22 mouse cellular contexts compared by ENCODE assay signal in genomic region chr11:16268396-16268795, GRCm38 (mm10). TPM values are rescaled to one million over a fixed set of nuclear protein-coding genes. Genes with fewer than 3 reads are reported as not detected.
"Had no signal": no experiment of that assay in that cellular context is flagged by ENCODE, and none has a peak within 500 bp of the region (broad histone marks: within the 10 kb centered on the region; RNA-seq: fewer than 3 reads in every experiment).

No protein-coding gene starts in this region.

- H3K36me3 ChIP-seq: midbrain, embryonic 10.5 days; midbrain, embryonic 12.5 days; neural tube, embryonic 13.5 days had no signal

- H3K4me3 ChIP-seq: midbrain, embryonic 10.5 days; midbrain, embryonic 12.5 days; myocyte; neural tube, embryonic 13.5 days; neural tube, embryonic 15.5 days had no signal

- H3K4me1 ChIP-seq: midbrain, embryonic 10.5 days; midbrain, embryonic 12.5 days; neural tube, embryonic 13.5 days; neural tube, embryonic 15.5 days had no signal

- H3K27me3 ChIP-seq: midbrain, embryonic 12.5 days; neural tube, embryonic 13.5 days; neural tube, embryonic 15.5 days had no signal

- H3K27ac ChIP-seq: midbrain, embryonic 10.5 days; midbrain, embryonic 12.5 days; neural tube, embryonic 13.5 days; neural tube, embryonic 15.5 days had no signal

- H3K9ac ChIP-seq: lung, embryonic 14.5 days; midbrain, embryonic 12.5 days; neural tube, embryonic 13.5 days; neural tube, embryonic 15.5 days had no signal

- DNase-seq: lung, adult 18-20 months; lung, embryonic 14.5 days; lung, postnatal 10 days; lung, postnatal 4 days; midbrain, embryonic 14.5 days; retina, postnatal 1 day; right cerebral cortex, postnatal 14 days; right cerebral cortex, postnatal 4 days; spleen, adult 18-20 months; thymus, adult 2 months; thymus, postnatal 25 days; thymus, postnatal 4 days had no signal

- ATAC-seq: midbrain, embryonic 16.5 days had no signal

- H3K4me2 ChIP-seq: lung, embryonic 14.5 days; midbrain, embryonic 12.5 days; neural tube, embryonic 13.5 days; neural tube, embryonic 15.5 days had no signal

- H3K9me3 ChIP-seq: midbrain, embryonic 10.5 days; midbrain, embryonic 12.5 days; neural tube, embryonic 13.5 days; neural tube, embryonic 15.5 days had no signal

RNA-seq across cellular contexts. Expression of gene Vstm2a, which starts 10.9 kb away (rescaled TPM):
- total RNA-seq: megakaryocyte, adult 5-6 weeks; megakaryocyte-erythroid progenitor cell, adult 5-6 weeks had no signal
- polyA plus RNA-seq: liver, embryonic 16.5 days; lung, embryonic 14.5 days; myocyte; small intestine, adult 2 months had no signal
